Mouse (Mus musculus): ENCODE measurements around the gene Sprn. TPM values are rescaled to one million over a fixed set of nuclear protein-coding genes. Genes with fewer than 3 reads are reported as not detected.
A peak's percentile ranks its signal among the peaks of the same experiment; 100 is the strongest.

Sprn gene
- polyA plus RNA-seq, 1 experiment from 2014 or later, result 0.08 TPM

DNA sequence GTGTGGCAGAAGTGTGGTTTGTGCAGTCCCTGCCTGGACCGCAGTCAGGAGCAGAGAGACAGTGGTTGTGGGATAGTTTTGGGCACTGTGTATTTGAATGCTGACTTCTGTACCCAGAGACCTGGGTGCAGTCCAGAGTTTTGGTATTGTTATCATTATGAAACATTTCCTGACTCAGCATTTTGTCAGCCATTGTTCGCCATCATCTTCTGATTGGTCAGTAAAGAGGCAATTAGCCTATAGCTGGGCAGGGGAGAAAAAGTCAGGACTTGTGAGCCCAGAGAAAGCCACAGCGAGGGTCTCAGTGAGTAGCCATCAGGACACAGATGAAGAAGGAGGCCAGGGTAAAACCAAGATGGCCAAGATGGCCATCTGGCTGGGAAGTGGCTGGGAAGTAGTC, 5.7 kb upstream of the Sprn start:
- WGBS (ENCODE audit: insufficient replicate concordance), result 69% methylated on average over 3 of the region's 3 CpGs
- DNase-seq (no peak), ATAC-seq (no peak)
- no peak overlapping the region for H3K9ac ChIP-seq (replicated peaks)
- no peaks in the 10 kb centered on the region for H3K4me1 ChIP-seq (ENCODE audit: insufficient read depth)
- no peak overlapping the region for H3K27ac ChIP-seq (ENCODE audit: low read depth)
- TF ChIP-seq CTCF (IDR thresholded peaks at IDR 0.05; ENCODE audit: low read depth), result no peak
- TF ChIP-seq EP300 (IDR thresholded peaks at IDR 0.05; ENCODE audit: low read depth), result no peak
- no peak overlapping the region for H3K4me3 ChIP-seq (ENCODE audit: low read depth, low read length)
- H3K4me2 ChIP-seq (ENCODE audit: low read depth, low read length), result no peak overlapping the region
- H3K36me3 ChIP-seq (replicated peaks; ENCODE audit: insufficient read depth, low read length), result no peaks in the 10 kb centered on the region
- H3K27me3 ChIP-seq (ENCODE audit: insufficient read depth, low read length), result peaks cover 4% of the 10 kb centered on the region; the same call in 1 of the 2 replicates
- no peaks in the 10 kb centered on the region for H3K9me3 ChIP-seq (ENCODE audit: low read length)

GRCm38 (mm10) chr7:140153829-140154217, 854 bp downstream of the Sprn start:
- WGBS (ENCODE audit: insufficient replicate concordance), result 29% methylated on average over 4 of the region's 4 CpGs
- ATAC-seq, result no peak
- peaks cover 27% of the 10 kb centered on the region for H3K27me3 ChIP-seq (ENCODE audit: insufficient read depth, low read length)
- DNase-seq, result no peak
- H3K36me3 ChIP-seq (replicated peaks; ENCODE audit: insufficient read depth, low read length), result 0 out of 2 replicates have a peak, but pooled peaks cover 4% of the 10 kb centered on the region
- no peak overlapping the region for H3K4me2 ChIP-seq (ENCODE audit: low read depth, low read length)
- H3K9me3 ChIP-seq (ENCODE audit: low read length), result no peaks in the 10 kb centered on the region
- TF ChIP-seq CTCF (IDR thresholded peaks at IDR 0.05; ENCODE audit: low read depth) (no peak), EP300 (IDR thresholded peaks at IDR 0.05; ENCODE audit: low read depth) (no peak)
- H3K27ac ChIP-seq (ENCODE audit: low read depth), result no peak overlapping the region
- no peak overlapping the region for H3K4me3 ChIP-seq (ENCODE audit: low read depth, low read length)
- H3K9ac ChIP-seq (replicated peaks), result no peak overlapping the region
- H3K4me1 ChIP-seq (ENCODE audit: insufficient read depth), result no peaks in the 10 kb centered on the region

GRCm38 (mm10) chr7:140153383-140153782, 1.3 kb downstream of the Sprn start:
- no peak overlapping the region for H3K4me2 ChIP-seq (ENCODE audit: low read depth, low read length)
- H3K4me1 ChIP-seq (ENCODE audit: insufficient read depth), result no peaks in the 10 kb centered on the region
- 9% methylated on average over 28 of the region's 28 CpGs for WGBS (ENCODE audit: insufficient replicate concordance)
- TF ChIP-seq CTCF (IDR thresholded peaks at IDR 0.05; ENCODE audit: low read depth) (no peak), EP300 (IDR thresholded peaks at IDR 0.05; ENCODE audit: low read depth) (no peak)
- 0 out of 2 replicates have a peak, but pooled peaks cover 4% of the 10 kb centered on the region for H3K36me3 ChIP-seq (replicated peaks; ENCODE audit: insufficient read depth, low read length)
- no peak overlapping the region for H3K9ac ChIP-seq (replicated peaks)
- peaks cover 27% of the 10 kb centered on the region for H3K27me3 ChIP-seq (ENCODE audit: insufficient read depth, low read length)
- H3K27ac ChIP-seq (ENCODE audit: low read depth), result no peak overlapping the region
- ATAC-seq (no peak), DNase-seq (no peak)
- no peak overlapping the region for H3K4me3 ChIP-seq (ENCODE audit: low read depth, low read length)
- no peaks in the 10 kb centered on the region for H3K9me3 ChIP-seq (ENCODE audit: low read length)

GRCm38 (mm10) chr7:140144550-140144949, 10.1 kb downstream of the Sprn start:
- no peak overlapping the region for H3K4me2 ChIP-seq (ENCODE audit: low read depth, low read length)
- no peaks in the 10 kb centered on the region for H3K4me1 ChIP-seq (ENCODE audit: insufficient read depth)
- no peak for TF ChIP-seq CTCF (IDR thresholded peaks at IDR 0.05; ENCODE audit: low read depth)
- TF ChIP-seq EP300 (IDR thresholded peaks at IDR 0.05; ENCODE audit: low read depth), result no peak
- ATAC-seq, result no peak
- H3K27ac ChIP-seq (ENCODE audit: low read depth), result no peak overlapping the region
- DNase-seq, result no peak
- H3K9me3 ChIP-seq (ENCODE audit: low read length), result no peaks in the 10 kb centered on the region
- no peak overlapping the region for H3K9ac ChIP-seq (replicated peaks)
- no peaks in the 10 kb centered on the region for H3K27me3 ChIP-seq (ENCODE audit: insufficient read depth, low read length)
- H3K36me3 ChIP-seq (replicated peaks; ENCODE audit: insufficient read depth, low read length), result 0 out of 2 replicates have a peak, but pooled peaks cover under 1% of the 10 kb centered on the region
- no peak overlapping the region for H3K4me3 ChIP-seq (ENCODE audit: low read depth, low read length)
- WGBS (ENCODE audit: insufficient replicate concordance), result 90% methylated on average over 4 of the region's 4 CpGs

- ATAC-seq (no peak), DNase-seq (peak; percentile 71)
- no peaks in the 10 kb centered on the region for H3K27me3 ChIP-seq (ENCODE audit: insufficient read depth, low read length)
- no peak overlapping the region for H3K4me2 ChIP-seq (ENCODE audit: low read depth, low read length)
- no peak overlapping the region for H3K4me3 ChIP-seq (ENCODE audit: low read depth, low read length)
- no peak overlapping the region for H3K9ac ChIP-seq (replicated peaks)
- no peak for TF ChIP-seq EP300 (IDR thresholded peaks at IDR 0.05; ENCODE audit: low read depth)
- TF ChIP-seq CTCF (IDR thresholded peaks at IDR 0.05; ENCODE audit: low read depth), result peak; percentile 87
- H3K4me1 ChIP-seq (ENCODE audit: insufficient read depth), result peaks cover 4% of the 10 kb centered on the region; the same call in 1 of the 2 replicates
- H3K27ac ChIP-seq (ENCODE audit: low read depth), result no peak overlapping the region
- no peaks in the 10 kb centered on the region for H3K9me3 ChIP-seq (ENCODE audit: low read length)
- no peaks in the 10 kb centered on the region for H3K36me3 ChIP-seq (replicated peaks; ENCODE audit: insufficient read depth, low read length)
- WGBS (ENCODE audit: insufficient replicate concordance), result 6% methylated on average over 14 of the region's 14 CpGs
Observed at GRCm38 (mm10) chr7:140141350-140141749, 13.3 kb downstream of the Sprn start.

- H3K27me3 ChIP-seq (ENCODE audit: insufficient read depth, low read length), result no peaks in the 10 kb centered on the region
- peak overlapping the region; percentile 89 for H3K27ac ChIP-seq (ENCODE audit: low read depth)
- WGBS (ENCODE audit: insufficient replicate concordance), result 0% methylated on average over 8 of the region's 8 CpGs
- no peak for DNase-seq
- no peaks in the 10 kb centered on the region for H3K9me3 ChIP-seq (ENCODE audit: low read length)
- peak overlapping the region; percentile 77 for H3K4me3 ChIP-seq (ENCODE audit: low read depth, low read length)
- peaks cover 6% of the 10 kb centered on the region; the same call in 1 of the 2 replicates for H3K36me3 ChIP-seq (replicated peaks; ENCODE audit: insufficient read depth, low read length)
- H3K4me2 ChIP-seq (ENCODE audit: low read depth, low read length), result peak overlapping the region; percentile 80
- H3K4me1 ChIP-seq (ENCODE audit: insufficient read depth), result peaks cover 4% of the 10 kb centered on the region; the same call in 1 of the 2 replicates
- ATAC-seq, result no peak
- TF ChIP-seq CTCF (IDR thresholded peaks at IDR 0.05; ENCODE audit: low read depth), result no peak
- TF ChIP-seq EP300 (IDR thresholded peaks at IDR 0.05; ENCODE audit: low read depth), result no peak
- peak overlapping the region; percentile 82 for H3K9ac ChIP-seq (replicated peaks)
Observed at GRCm38 (mm10) chr7:140138021-140138310, 16.7 kb downstream of the Sprn start.

All from liver, postnatal 0 days (tissue).